Mouse (Mus musculus) c-Kit-positive CD71-positive TER-119-negative erythroid progenitor cells, embryonic 14.5 days (primary cell): ENCODE measurements around the gene Tmc8.
"Not testable (repeated sequence)": the region's sequence is repeated elsewhere in the genome, so short reads cannot be mapped to it uniquely, and the experiment has no call there.

Experiments
- DNase-seq: peaks from one replicate; pipeline ENCODE4 v3.0.0-alpha.2; 2013; ENCODE audit warnings: low read depth

The Tmc8 gene

GRCm38 (mm10) chr11:117774925-117775324 is 7.0 kb upstream of the Tmc8 start:
- no peak for DNase-seq

- DNase-seq, result no peak
Observed at GRCm38 (mm10) chr11:117775540-117775939, 6.3 kb upstream of the Tmc8 start.

DNA sequence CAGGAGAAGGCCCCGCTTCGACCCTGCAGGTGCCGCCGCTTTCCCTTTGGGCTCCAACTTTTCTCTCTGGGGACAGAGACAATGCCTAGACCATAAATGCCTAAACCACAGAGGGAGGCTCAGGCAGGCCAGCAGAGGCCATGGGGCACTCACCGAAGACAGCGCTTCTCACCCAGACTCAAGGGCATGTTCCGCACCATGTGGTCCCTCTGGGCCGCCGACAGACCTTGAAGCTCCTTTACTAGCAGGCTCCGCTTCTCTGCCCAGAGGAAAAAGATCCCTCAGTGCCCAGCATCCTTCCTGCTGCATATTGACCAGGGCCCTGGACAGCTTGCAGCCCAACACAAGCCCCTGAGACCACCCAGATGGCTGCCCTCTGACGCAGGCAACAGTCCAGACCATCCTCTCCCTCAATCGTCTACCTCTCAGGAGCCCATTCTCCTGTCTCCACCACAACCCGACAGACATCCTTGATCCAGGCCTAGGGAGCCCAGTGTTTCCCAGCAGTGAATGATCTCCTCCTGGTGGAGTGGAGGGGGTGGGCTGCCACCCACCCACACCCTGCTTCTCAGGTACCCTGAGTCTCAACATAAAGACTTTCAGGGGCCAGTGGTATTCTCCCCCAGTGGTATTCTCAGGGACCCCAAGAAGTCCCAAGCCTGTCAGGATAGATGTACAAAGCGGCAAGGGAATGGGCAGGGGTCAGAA is 5.6 kb upstream of the Tmc8 start:
- DNase-seq, result no peak

DNA sequence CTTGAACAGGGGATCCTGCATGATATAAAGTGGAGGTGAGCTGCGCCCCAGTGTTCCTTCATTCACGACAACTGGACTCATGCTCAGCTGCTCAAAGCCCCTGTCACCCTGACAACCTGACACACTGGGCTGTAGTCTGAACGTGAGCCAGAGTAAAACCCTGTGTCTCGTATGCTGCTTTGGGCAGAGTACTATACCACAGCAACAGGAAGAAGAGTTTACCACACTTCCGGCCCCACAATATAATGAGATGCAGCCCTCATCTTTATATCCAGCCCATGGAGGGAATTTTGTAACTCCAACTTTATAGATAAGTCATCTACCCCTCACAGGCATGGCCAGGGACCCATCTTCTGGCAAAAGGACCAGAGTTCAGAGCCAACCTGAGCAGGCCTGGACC is 4.8 kb upstream of the Tmc8 start:
- DNase-seq, result no peak

DNA sequence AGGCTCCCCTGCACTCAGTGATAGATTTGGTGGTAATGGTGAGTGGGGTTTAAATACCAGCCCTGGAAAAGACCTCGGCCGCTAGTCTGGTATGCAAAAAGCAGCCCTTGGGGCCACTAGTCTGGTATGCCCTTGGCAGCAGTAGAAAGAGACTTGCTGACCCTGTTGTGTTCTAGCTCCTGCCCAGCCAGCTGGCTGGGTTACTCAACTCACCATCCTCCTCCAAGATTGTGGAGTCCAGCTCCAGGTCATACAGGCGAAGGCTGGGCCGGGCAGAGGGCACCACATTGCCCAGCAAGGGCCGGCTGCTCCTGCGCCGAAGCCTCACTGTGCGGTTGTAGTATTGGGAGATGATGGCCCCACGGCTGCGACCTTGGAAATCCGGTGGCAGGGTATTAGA is 3.8 kb upstream of the Tmc8 start:
- DNase-seq, result no peak

GRCm38 (mm10) chr11:117778851-117779433 is 2.9 kb upstream of the Tmc8 start:
- DNase-seq, result peak; percentile 51

GRCm38 (mm10) chr11:117779434-117780198 is 2.3 kb upstream of the Tmc8 start:
- peak; percentile 23 for DNase-seq

DNA sequence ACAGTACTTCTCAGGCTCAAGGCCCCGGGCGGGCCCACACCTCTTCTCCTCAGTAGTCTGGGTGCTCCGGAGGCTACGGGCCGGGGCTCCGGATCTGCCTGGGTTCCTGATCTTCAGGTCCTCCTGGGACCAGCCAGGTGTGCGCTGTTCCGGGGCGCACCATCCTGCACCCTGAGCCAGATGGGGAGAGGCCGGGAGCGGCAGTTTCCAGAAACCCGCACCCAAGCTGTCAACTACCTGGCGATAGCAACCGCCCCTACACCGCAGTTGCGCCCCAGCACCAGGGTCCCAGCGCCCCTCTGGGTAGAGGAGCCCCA is 1.7 kb upstream of the Tmc8 start:
- no peak for DNase-seq

DNA sequence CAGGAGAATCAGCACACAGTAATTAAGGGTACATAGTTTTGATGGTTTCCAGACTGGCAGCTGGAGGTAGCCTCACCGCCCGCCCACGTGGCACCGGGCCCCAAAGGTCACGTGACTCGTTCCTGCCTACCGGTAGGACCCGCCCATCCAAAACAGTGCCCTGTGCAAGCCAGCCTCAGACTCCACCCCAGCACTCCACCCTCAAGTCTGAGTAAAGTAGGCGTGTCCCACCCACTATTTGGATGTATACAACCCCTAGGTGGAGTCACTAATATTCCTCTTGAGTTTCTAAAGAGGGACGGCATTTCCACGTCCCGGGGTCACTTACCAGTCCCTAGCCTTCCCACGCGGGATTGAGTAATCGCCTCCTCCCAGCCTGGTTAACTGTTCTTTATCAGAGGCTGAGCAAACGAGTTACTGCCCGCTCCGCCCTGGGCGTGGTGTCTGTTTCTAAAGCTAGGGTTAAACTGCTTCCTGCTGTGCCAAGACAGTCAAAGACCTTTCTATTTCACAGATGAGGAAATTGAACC is 1.2 kb upstream of the Tmc8 start:
- DNase-seq, result peak; percentile 95

DNA sequence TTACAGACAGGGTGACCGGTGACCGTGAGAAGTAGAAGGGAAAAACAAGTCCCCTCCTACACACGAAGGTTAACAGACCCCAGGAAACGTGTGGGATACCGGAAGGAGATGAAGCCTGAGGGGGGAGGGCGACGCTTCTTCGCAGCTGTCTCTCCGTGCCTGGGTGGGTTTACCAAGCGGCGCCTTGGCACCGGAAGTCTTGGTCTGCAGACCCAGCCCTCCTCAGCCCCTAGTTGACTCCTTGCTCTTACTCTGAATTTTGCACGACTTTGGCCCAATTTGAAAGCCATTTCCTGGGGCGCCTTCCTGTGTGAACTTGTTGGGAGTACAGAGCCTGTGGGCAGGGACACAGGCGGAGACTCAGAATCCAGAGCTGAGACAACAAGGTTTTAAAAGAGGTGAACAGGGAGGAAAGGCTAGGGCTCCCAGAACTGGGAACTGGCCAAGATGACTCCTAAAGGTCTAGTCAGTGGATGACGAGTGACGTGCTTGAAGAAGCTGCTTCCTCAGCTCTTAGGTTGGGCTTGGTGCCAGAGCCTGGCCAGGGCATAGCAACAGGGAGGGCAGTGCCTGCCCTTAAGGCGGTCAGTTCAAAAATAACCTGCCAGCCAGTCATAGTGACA is 566 bp upstream of the Tmc8 start:
- DNase-seq, result peak; percentile 36

DNA sequence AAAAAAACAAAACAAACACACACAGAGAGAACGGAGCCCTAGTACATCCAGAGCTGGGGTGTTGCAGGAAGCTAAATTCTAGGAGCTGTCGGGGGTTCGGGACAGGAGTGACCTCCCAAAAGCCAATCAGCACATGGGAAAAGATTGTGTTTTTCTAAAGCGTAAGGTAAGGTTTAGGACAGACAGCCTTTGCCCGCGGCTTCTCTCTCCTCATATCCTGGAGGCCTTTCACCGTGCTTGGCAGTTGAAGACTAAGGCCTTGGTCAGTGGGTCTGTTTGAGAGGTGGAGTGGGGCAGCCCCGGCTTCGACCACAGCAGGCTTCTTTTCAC is 794 bp downstream of the Tmc8 start:
- DNase-seq, result peak; percentile 24

- DNase-seq, result peak; percentile 53
Observed at GRCm38 (mm10) chr11:117783089-117783488, 1.2 kb downstream of the Tmc8 start.

- DNase-seq, result no peak
Observed at GRCm38 (mm10) chr11:117783683-117784309, 1.9 kb downstream of the Tmc8 start.

- DNase-seq, result peak; percentile 33
Observed at GRCm38 (mm10) chr11:117786294-117786693, 4.4 kb downstream of the Tmc8 start.

DNA sequence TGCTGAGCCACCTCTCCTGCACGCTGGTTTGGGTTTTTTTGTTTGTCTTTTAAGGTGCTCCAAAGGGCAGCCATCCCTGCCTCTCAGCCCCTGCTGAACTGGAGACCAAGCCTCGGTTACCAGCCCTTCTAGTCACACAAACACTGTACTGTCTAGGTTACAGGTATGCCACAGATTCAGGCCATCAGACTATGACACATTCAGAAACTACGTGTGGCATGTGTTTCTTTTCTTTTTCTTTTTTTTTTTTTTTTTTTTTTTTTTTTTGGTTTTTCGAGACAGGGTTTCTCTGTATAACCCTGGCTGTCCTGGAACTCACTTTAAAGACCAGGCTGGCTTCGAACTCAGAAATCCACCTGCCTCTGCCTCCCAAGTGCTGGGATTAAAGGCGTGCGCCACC is 6.6 kb downstream of the Tmc8 start:
- not testable (repeated sequence) for DNase-seq

GRCm38 (mm10) chr11:117790286-117790685 is 8.4 kb downstream of the Tmc8 start:
- peak; percentile 63 for DNase-seq

GRCm38 (mm10) chr11:117790703-117791440 is 9.0 kb downstream of the Tmc8 start:
- DNase-seq, result peak; percentile 40

DNA sequence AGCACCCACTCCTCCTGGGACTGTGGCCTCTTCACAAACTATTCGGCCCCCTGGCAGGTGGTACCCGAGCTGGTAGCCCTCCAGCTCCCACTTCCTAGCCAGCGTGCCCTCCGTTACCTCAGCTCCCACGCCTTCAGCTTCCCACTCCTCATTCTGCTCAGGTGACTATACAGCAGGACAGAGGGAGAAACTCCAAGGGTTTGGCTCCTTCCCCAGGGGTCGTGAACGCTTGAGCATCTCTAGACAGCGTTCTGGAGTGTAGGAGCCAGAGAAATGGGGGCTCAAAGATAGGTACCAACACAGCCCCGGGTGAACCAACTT is 9.5 kb downstream of the Tmc8 start:
- DNase-seq, result no peak

DNA sequence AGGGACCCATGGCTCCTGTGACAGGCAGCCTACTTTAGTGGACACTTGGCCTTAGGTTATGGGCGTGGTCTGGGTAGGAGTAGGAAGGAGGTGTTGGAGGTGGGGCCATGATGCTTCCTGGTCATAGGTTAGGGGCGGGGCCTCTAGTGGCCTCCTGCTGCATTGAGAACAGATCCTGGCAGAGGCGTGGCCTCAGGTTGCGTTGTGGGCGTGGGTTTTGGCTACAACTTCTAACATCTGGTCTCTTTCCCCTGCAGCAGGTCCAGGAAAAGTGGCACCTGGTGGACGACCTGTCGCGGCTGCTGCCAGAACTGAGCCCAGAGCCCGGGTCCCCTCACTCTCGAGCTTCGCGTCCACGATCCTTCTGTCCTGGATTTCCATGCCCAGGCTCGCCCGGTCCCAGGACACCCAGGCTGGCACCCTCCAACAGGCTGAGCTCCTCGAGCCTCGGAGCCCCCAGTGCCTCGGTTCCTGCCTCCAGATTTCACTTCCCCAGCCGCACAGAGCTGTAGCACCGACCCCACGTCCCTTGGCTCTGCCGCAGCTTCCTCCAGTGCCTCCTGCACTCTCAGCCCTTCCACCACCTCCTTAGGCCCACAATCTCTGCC is 10.5 kb downstream of the Tmc8 start:
- DNase-seq, result peak; percentile 87

DNA sequence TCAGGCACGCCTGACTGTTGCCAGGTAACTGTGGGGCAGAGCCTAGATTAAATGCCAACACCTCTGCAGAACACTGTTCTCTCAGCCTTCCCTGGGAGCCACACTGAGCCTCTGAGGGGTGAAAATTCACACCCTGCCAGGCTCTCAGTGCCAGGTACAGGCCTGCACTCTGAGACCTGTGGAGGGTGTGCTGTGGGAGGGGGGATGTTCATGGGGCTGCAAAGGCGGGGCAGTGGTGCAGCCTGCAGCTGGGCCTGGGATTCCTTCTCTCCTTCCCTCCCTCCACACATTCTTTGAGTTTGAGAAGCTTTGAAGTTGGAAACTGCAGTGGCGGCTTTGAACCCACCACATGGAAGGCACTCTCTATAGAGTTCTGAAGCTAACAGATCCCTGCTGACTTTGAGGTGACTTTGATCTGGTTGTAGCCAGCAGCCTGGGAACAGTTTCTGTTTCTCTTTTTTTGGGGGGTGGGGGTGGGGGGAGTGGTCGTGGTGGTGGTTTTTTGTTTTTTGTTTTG is 12.2 kb downstream of the Tmc8 start:
- no peak for DNase-seq

DNA sequence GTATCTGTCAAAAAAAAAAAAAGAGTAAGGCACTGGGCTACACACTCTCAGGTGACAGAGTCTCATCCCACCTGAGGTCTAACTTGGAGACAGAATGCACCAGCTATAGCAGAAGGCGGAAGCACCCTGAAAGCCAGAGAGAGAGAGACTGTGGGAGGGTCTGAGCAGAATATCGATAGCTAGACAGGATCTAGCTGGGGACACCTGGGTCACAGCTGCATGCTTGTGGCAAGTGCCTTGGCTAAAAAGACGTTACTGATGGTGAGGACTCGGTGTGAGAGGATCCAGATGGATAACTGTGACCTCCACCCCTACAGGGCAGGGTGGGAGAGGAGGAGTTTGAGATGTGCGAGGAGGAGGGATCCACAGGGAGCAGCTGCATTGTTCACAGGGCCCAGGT is 15.1 kb downstream of the Tmc8 start:
- peak; percentile 30 for DNase-seq
